Mouse (Mus musculus): ENCODE data around the gene Oxld1.
A peak's percentile ranks its signal among the peaks of the same experiment; 100 is the strongest.

Gene Oxld1

DNA sequence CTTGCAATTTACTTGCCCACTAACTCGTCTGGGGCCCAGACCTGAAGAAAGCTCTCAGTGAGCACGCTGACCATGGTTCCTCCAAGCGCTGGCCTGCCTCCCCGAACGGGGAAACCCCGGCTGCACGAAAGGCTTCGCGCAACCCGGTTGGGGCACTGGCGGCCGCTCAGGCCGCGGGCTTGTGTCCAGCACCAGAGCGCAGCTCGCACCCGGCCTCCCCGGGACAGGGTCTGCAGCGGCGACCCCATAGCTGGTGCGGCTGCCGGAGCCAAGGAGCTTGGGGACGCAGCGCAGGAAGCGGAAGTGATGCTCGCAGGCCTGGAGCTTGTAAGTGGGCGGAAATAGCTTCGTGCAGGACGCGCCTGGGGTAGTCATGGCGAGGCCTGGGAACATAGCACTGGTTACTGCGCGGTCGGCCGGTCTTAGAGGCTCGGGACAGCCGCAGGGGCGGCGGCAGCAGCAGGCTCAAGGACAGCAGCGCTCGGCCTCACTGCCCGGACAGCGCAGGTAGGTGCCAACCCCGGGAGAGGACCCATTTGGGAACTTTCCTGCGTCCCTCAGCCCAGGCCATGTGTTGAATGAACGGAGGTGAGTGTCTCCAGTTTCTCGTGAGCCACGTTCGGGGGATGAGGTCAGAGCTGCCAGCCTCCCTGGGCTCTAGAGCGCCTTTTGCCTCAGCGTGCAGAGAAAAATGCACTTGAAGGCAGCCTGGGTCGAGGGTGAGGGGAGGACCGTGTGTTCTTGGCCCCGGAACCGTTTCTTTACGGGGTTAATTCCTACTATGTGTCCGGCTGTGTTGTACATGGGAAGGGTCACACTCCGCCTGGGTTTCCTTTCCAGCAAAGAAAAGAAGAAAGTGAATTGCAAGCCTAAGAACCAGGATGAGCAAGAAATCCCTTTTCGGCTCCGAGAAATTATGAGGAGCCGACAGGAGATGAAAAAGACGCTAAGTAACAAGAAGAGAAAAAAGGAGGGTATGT is at the start of gene Oxld1, which contains the start of gene Ccdc137:
Gene Oxld1 (minus strand): TSS at position 297 of the 980 bp plus-strand sequence.
Gene Ccdc137 (plus strand): TSS at position 344 of the 980 bp plus-strand sequence.
- DNase-seq (ENCODE audit: extremely low spot score) = peak; percentile 85

DNA sequence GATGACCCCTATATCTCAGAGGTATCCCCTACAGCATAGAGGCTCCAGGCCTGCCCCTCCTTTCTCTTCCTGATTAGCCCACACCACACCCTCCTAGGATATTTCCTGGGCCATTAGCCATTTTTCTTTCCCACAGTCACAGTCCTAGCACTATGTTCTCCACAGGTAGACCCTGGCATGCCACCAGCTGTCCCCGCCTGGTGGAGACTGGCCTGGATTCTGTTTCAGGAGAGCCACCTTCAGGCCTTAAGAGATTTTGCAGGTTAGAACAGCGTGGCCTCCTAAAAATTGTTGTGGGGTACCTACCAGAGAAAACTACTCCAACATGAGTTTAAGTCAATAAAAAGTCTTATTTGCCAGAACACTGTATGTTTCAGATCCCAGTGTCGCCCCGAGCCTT is 49.0 kb upstream of the Oxld1 start:
- DNase-seq (ENCODE audit: extremely low spot score) = no peak

DNA sequence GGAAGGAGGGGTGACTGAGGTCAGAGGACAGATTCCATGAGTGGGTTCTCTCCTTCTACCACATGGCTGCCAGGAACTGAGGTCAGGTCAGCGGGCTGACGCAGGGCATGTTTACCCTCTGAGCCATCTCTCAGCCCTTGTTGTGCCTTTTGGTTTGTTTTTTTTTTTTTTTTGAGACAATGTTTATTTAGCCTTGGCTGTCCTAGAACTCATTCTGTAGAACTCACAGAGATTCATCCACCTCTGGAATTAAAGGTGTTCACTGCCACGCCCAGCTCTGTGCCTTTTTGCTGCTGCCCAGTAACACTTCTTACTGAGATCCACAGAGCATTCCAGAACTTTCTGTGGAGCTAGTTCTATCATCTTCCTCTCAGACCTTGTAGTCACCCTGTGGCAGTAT is 47.8 kb upstream of the Oxld1 start:
- no peak for DNase-seq (ENCODE audit: extremely low spot score)

DNA sequence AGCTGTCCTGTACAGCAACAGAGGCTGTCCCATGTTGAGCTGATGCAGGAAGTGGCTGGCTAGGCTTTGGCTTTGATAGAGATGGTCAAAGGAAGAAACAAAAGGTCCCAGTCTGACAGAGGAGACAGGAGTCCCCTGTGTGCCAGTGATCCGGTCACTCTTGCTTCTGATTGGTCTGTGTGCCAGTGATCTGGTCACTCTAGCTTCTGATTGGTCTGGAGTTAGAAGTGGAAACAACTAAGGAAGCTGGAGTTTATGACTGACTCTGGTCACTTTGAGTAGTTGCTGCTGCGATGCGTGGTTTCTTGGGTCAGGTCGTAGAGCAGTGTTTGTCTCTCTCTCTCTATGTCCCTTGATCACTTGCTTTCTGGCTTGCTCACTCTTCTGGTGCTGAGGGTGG is 43.8 kb upstream of the Oxld1 start:
- no peak for DNase-seq (ENCODE audit: extremely low spot score)

DNA sequence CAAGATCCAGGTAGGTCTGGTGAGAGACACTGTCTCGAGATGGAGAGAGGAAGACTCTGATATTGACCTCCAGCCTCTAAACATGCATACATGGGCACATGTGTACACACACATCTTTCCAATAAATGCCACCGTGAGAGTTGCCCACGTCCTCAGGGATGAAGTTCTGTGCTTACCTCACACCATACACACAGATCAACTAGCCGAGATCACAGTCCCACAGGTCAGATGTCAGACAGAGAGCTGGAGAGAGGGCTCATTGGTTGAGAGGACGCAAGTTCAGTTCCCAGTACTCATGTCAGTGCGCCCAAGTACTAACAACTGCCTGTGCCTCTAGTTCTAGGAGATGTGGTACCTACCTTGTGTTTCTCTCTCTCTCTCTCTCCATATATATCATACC is 43.1 kb upstream of the Oxld1 start:
- no peak for DNase-seq (ENCODE audit: extremely low spot score)

DNA sequence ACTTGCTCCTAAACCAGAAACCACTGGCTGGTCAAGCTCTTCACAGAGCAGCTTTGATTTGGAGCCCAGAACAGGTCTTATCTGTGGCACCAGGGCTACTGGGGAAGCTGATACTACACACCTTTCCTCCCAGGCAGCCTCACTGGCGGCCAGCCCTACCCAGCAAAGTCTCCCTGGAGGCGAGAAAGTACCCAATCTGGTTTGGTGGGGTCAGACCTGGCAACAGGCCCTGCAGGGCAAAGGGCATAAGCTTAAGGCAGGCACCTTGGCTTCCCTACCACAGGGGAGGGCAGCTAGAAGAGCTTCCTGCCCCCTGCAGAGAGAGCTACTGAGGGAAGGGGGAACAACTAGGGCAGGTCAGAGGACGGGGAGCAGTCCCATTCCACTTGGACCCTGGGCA is 42.5 kb upstream of the Oxld1 start:
- DNase-seq (ENCODE audit: extremely low spot score) = no peak

DNA sequence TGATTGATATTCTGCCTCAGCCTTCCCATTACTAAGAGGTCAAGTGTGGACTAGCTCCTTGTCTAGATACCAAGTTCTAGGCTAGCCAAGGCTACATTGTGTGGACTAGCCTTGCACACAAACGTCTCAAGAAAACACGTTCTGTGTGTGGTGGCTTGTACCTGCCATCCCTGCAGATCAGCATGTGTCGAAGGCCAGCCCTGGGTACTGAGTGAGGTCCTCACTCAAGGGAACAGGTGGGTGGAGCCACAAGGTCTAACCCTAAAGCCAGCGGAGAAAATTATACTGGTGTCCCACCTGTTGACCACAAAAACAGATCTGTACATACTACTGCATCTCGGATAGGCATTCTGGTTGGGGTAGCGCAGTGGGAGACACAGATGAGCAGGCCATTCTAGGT is 42.0 kb upstream of the Oxld1 start:
- no peak for DNase-seq (ENCODE audit: extremely low spot score)

DNA sequence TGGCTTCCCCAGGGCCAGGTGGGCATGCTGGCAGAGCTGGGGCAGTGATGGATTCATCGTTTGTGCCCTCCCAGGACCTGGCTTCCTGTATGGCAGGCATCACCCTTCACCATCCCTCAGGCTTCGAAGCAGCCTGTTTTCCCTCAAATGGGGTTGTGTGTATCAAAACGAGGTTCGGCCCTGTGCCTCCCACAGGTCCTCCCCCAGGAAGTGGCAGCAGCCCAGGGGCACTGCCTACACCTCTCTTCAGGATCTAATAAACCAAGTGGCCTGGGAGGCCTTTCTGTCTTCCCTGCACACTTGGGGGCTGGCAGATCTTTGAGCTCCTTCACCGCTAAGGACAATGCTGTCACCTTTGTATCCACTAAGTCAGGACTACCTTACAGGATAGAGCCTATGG is 41.0 kb upstream of the Oxld1 start:
- no peak for DNase-seq (ENCODE audit: extremely low spot score)

DNA sequence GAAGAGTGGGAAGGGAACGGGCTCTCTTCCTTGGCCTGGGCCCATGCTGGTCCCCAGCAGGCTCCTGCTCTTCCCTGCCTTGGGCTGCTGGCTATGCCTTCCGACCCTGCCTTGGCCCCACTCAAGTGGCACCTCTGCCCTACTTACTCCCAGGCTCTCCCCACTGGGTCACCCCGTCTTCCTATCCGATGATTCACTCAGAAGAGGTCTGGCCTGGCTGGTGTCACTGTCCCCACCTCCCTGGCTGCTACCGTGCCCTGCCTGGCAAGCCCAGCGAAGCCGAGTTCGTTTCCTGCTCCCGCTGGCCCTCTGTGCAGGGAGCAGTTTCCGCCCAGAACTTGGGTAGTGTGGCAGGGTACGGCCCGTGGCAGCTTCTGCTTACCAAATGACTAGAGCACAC is 40.4 kb upstream of the Oxld1 start:
- no peak for DNase-seq (ENCODE audit: extremely low spot score)

DNA sequence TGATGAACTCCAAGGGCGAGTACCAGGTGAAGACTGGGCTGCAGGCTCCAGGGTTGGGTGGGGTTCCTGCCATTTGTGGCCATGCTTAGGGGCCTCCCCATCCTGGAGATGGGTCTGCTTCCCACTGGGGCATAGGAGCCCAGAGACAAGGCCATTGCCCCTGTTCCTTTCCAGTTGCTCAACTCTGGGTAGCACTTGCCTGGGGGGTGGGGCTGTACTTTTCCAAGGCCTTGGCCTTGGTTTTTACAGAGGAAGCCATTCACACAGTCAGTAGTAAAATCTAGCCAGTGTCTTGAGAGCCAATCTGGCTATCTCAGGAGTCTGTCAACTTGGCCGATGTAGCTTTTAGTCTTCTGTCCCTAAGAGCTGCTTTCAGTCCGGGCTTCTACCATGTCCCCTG is 39.6 kb upstream of the Oxld1 start:
- no peak for DNase-seq (ENCODE audit: extremely low spot score)

DNA sequence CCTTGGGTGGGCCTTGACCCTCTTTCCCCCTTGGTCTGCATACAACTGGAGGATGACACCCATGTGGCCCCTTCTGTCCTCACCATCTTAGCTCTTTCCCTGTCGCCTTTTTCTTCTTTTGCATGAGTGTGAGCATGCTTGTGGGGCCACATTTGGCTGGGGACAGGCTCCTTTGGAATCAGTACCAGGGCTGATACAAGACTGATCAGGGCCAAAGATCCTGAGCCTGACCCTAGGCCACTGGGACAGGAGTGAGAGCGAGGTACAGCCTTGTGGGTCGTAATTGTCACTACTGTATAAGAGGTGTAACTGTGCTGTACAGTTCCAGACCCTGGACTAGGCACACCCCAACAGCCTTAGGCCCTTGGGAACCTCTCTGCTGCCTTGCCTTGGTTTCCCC is 36.0 kb upstream of the Oxld1 start:
- no peak for DNase-seq (ENCODE audit: extremely low spot score)

DNA sequence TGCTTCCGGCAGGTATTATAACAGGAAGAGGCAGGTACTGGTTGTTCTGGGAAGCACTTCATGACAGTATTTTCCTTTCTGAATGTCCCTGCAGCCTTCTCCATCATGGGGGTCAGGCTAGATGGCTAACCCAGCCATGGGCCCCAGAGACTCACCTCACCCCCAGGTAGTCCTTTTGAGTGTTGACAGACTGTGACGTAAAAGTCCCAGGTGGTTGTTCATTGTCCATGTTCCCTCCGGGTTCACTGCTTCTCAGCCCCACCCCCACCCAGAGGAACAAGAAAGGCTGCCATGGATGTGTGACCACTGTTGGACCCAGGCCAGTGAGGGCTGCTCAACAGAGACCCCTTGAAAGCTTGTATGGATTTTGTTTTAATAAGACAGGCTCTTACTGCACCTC is 35.5 kb upstream of the Oxld1 start:
- no peak for DNase-seq (ENCODE audit: extremely low spot score)

DNA sequence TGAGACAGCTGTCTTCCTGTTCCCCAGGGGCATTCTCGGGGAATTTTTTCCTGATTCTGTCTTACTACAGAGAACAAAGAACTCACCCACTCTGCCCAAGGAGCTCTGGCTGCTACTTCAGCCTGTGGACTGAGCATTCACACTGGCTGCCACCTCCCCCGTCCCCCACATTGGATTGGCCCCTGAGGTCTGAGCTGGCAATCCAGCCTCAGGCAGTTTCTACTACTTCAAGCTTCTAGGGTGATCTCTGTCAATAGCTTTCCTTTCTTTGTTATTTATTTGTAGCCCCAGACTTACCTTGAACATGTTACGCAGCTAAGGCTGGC is 35.0 kb upstream of the Oxld1 start:
- DNase-seq (ENCODE audit: extremely low spot score) = no peak

DNA sequence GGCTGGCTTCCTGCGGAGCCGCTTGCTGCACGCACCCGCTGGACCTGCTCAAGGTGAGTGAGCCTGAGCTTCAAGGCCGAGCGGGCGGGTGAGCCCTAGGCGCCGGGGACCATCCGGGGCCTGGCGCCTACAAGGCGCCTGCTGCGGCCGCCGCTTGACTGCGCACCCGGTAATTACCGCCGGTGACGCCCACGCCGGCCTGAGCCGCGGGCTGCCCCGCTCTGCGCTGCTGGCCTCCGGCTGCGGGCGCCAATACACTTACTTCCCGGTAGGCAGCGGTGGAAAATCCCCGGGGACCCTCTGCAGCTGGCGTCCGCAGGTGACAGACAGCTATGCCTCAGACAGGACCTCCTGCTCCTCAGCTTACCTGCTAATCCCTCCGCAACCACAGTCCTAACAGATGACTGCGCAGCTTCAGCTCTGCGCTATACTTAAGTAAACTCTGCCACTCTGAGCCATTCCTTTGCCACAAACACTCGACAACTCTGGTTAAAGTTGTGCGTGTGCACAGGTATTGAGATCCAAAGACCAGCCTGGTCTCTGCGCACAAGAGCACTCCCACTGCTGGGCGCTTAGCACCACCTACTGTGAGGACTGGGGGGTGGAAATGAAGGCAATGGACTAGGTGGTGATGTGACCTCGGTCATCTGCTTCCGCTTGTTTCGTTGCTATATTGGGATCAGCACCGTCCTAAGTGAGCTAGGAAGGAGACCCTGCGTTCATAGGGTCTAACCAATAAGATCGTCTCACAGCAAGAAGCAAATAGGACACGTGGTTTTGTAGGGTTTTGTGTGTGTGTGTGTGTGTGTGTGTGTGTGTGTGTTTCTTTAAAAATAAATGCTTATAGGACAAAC is 34.4 kb upstream of the Oxld1 start:
- DNase-seq (ENCODE audit: extremely low spot score) = peak; percentile 61

DNA sequence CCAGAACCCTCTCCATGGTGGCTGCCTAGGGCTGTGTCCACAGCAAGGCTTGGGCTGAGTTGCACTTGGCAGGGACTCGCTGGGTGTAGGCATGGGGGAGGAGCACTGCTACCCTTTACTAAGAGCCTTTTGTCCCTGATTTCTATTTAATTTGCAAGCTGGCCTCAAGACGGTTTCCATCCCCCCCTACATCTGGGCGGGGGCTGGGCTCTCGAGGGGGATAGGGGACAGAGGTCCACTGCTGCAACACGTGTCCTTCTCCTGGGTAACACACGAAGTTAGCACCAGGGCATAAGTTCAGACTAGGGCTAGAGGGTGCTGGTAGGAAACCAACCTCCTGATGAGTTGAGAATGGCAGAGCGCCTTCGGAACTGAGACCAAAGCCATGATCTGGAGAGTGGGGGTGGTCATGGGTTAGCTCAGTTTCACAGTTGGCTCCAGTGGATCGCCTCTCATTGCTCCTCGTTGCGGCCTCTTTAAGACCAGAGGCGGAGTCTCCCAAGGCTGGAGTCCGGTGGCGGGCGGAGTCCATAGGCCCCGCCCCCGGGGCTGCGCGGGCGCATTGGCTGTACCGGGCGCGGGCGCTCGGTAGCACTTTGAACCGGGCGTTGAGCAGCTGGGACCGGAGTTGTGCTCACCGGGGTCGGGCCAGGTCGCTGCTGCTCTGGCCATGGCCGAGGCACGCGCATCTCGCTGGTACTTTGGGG is 33.6 kb upstream of the Oxld1 start, which contains the start of gene Slc25a10:
Gene Slc25a10 (plus strand): TSS at position 524 of the 707 bp plus-strand sequence.
- peak; percentile 90 for DNase-seq (ENCODE audit: extremely low spot score)

DNA sequence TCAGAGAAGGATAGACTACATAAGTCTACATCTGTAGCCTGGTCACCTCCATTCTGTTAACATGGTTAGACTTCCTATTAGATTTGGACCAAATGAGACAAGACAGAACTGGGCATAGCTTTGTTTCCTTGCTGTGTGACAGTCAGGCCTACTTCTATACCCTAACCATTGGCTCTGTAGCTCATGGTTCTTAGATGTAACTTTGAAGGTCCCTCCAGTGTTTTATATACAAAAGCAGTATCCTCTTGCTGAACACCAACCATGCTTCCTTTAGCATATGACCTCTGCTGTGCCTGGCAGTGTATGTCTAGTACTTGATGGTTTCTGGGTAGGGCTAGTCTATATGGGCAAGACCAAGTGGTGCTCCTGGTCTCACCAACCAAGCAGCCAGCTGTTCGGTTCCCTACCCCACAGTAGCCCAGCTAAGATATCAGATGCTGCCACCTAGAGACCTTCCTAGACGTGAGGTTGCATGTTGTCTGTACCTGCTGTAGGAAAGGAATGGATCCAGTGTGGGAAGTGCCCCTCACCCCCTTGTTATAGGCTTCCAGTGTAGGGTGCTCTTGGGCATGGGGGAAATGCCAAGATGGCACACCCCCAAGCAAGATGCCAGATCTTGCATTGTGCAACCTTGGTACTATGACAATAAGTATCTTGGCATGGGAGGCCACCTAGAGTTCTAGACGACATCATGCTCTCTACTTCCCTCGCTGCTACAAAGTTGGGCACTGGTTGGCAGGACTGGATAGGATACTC is 32.6 kb upstream of the Oxld1 start:
- DNase-seq (ENCODE audit: extremely low spot score) = no peak

DNA sequence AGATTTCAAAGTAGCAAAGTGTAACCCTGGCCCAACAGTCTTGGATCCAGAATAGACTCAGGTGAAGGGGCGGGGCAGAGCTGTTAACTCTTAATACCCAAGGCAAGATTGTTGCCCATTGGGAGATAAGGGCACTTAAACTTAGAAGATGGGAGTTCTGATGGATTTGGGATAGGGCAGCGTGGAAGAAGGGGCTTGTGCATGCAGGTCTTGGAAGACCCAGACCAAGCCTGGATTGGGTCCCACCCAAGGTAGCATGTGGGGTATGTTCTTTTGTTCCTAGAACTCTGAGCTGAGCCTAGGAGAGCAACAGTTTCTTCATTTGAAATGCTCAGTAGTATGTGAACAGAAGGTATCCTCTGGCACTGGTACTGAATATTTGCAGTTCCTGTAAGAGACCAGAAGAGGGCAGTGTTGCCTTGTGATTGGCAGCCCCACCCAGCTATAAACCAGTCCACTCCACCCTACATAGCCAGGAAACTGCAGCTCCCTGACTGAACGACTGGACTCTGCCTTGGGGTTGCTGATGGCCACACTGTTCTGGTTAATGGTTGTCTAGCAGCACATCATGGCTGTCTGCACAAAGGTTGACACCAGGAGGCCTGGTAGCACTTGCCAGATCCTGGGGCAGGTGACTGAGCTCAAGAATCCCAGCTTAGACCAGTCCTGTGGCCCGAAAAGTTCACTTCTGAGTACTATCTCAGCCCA is 31.3 kb upstream of the Oxld1 start:
- DNase-seq (ENCODE audit: extremely low spot score) = peak; percentile 81

DNA sequence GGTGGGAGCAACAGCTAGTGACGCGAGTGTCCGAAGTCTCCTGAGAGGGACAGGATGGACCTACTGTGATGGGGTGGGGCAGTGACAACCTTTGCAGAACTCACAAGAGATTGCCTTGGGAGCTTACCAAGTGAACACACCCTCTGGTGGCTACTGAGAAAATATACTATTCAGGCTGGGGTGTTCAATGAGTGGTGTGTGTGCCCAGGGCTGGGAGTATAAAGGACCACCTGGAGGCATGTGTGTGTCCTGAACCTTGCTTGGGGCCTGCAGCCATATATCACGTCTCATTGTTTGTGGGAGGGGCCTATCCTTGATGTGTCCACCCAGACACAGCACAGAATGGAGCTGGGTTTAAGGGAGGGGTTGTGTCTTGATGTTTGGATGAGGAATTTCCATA is 30.6 kb upstream of the Oxld1 start:
- no peak for DNase-seq (ENCODE audit: extremely low spot score)

DNA sequence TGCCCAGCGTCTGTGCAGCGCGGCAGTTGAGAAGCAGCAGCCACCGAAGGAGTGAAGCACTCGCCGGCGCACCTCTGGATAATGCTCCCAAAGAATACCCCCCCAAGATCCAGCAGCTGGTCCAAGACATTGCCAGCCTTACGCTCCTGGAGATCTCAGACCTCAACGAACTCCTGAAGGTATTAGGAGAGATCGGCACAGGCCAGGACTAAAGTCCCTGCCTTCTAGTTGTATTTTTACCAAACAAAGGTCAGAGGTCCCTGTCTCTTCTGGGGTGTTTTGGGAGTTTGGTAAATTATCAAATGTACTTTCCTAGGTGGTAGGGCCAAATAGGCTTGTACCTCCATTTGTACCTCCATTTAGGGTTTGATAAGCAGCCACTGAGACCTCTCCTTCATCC is 27.4 kb upstream of the Oxld1 start:
- no peak for DNase-seq (ENCODE audit: extremely low spot score)

DNA sequence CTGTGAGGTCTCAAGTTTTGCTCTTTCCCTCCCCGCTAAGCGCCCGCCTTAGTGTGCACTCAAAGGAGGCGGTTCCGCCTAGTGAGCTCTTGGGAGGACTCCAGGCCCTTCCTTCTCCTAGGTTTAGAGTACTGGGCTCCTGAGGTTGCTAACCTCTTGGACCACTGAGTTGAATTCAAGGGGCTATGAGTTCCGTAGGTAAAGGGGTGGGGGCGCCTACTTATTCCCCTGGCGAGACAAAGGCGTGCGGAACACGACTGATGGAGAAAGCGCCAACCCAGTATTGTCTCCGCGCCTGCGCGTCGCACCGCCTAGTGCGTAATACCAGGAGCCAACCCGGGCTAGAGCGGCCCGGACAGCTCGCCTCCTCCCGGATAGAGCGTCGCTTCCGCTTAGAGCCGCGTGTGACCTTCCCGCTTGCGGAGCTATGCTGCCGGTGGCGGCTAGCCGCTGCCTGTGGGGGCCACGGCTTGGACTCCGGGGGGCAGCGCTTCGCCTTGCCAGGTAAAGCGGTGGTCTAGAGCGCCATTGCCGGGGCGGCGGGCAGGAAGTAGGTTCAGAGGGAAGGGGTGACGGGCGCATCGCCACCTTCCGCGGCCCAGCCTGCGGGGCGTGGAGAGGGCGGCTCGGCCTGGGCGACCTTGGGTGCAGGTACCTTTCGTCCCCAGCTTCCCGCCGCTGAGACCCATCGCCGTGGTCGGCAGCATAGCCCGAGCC is 26.6 kb upstream of the Oxld1 start, which contains the start of gene Mrpl12:
Gene Mrpl12 (plus strand): TSS at position 349 of the 717 bp plus-strand sequence.
- DNase-seq (ENCODE audit: extremely low spot score) = peak; percentile 91
